Mouse (Mus musculus): ENCODE results near the gene Gm4559.
"Not testable (repeated sequence)": the region's sequence is repeated elsewhere in the genome, so short reads cannot be mapped to it uniquely, and the experiment has no call there.

Gene Gm4559

DNA sequence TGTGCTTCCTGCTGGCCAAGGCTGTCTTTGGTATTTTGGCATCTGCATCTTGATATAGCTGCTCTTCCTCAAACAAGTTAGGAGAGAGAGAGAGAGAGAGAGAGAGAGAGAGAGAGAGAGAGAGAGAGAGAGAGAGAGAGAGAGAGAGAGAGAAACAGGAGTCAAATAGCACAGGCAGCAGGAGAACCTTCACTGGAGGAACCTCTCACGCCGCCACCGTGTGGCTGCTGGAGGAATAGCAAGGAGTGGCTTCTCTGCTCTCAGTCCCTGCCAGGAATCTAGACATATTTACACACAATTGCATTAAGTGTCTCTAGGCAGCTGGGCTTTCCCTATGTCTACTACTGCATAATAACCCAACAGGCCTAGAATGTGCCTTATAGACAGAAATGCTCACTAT lies 4.0 kb upstream of the Gm4559 start:
- peak; percentile 59 for DNase-seq (ENCODE audit: low spot score)

DNA sequence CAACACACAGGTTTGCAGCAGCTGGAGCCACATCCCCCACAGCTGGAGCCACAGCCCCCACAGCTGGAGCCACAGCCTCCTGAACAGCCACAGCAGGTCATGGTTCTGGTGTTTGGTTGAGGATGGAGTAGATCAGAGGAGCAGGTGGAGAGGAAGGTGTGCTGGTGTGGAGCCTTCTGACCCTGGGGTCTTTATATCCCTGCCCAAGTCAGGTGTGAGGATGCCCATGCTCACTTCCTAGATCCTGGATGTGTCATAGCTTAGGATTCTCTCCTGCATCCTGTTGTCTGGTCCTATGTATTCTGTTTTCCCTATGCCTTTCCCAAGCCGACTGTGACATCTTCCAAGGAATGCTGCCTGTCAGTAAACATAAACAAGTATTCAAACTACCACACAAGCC lies 15.9 kb downstream of the Gm4559 start, which contains the start of gene Gm2431:
Gene Gm2431, minus strand, starts transcription at position 101 of the 400 bp plus-strand sequence.
- not testable (repeated sequence) for DNase-seq (ENCODE audit: low spot score)

DNA sequence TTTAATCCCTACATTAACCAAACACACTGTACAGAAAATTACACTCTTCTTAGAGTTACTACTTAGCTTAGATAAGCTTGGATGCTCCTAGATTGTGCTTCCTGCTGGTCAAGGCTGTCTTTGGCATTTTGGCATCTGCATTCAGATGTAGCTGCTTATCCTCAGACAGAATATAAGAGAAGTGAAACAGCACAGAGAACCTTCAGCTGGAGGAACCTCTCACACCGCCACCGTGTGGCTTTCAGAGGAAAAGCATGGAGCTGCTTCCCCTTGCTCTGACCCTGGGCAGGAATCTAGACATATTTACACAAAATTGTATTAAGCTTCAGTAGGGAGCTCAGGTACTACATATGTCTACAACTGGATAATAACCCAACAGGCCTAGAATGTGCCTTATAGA lies 18.6 kb downstream of the Gm4559 start:
- peak; percentile 19 for DNase-seq (ENCODE audit: low spot score)

DNA sequence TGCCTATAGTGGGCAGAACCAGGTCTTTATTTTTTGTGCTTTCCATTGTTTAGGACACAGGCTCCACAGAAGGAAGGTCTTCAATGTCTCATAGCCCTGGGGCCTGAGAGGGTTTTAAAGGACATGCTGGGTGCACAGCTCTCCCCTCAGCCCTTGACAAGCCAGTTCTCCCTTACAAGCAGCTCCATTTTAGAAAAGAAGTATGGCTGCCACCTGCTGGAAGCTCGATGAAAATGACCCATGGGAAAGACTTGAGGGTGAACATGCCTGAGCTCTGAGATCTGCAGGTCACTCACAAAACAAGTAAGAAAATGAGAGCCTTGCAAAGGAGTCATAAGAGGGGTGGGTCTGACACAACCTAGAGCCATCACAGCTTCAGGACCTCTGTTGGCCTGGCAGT lies 24.3 kb downstream of the Gm4559 start:
- peak; percentile 15 for DNase-seq (ENCODE audit: low spot score)

DNA sequence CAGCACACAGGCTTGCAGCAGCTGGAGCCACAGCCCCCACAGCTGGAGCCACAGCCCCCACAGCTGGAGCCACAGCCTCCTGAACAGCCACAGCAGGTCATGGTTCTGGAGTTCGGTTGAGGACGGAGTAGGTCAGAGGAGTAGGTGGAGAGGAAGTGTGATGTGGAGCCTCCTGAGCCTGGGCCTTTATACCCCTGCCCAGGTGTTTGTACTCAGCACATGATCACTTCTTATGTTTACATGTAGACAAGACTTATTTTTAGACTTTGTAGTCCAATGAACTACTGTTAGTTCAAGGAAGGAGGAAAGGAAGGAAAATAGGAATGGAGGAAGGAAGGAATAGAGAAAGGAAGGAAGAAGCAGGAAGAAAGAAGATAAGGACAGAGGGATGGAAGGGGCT lies 33.2 kb downstream of the Gm4559 start, which contains the start of gene Gm40460:
Gene Gm40460, minus strand, starts transcription at position 101 of the 400 bp plus-strand sequence.
- DNase-seq (ENCODE audit: low spot score): no peak

DNA sequence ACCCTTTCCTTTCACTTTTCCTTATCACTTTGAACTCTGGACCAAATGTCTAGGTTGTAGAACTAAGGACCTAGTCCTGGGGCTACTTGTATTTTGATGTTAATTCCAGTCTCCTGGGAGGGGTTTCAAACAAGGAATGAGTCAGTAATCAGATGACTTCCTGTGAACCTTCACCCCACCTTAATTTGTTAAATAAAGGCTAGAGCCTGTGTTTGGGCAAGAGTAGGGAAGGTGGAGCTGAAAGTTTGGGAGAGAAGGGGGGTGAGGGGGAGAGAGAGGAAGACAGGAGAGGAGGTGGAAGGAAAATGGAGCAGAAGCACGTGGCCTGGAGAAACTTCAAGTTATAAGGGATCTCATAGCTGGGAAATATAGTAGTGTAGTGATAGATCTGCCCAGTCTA lies 42.6 kb downstream of the Gm4559 start:
- no peak for DNase-seq (ENCODE audit: low spot score)

DNA sequence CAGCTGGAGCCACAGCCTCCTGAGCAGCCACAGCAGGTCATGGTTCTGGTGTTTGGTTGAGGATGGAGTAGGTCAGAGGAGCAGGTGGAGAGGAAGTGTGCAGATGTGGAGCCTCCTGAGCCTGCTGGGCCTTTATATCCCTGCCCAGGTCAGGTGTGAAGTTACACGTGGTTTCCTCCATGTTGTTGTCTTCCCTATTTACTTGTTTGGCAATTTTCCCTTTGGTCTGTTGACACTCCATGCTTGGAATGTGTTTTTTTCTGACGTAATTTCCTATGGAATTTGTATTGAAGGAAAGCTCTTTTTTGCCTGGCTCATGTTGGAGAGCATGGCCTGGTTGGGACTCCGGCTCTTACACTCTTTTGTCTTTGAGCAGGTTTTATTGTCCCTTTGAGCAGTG lies 44.3 kb downstream of the Gm4559 start, which contains the start of gene Krtap5-5:
Gene Krtap5-5, minus strand, starts transcription at position 101 of the 400 bp plus-strand sequence.
- not testable (repeated sequence) for DNase-seq (ENCODE audit: low spot score)

DNA sequence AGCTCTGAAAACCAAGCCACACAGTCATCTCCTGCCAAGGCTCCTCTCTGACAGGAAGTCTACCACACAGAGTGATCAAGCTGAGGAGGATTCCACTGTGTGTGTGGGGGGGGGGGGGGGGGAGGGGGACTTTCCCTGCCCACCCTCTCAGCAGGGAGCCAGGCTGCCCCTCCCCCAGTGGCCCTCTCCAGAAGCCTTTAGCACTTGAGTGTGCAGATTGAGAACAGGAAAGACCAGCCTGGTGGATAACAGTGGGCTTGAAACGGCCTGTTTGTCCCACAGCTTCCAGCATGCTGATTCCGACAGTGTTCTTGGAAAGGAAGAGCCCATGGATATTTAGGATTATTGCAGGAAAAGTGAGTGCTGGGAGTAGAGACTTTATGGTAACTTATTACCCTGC lies 49.6 kb downstream of the Gm4559 start:
- no peak for DNase-seq (ENCODE audit: low spot score)

All from layer of hippocampus, adult 11-12 months (tissue).